Mouse (Mus musculus) small intestine, adult 2 months (tissue): ENCODE results near the gene Cttnbp2nl. TPM values are rescaled to one million over a fixed set of nuclear protein-coding genes. Genes with fewer than 3 reads are reported as not detected.

Experiments used
- H3K27ac ChIP-seq: fragments of 200-500 bp; 2 replicates; pipeline ENCODE4 v1.5.1; 2012; ENCODE audit warnings: low read depth, low read length, control low read depth, inconsistent platforms; ENCODE audit not compliant: insufficient read depth
- H3K27me3 ChIP-seq: fragments of 200-500 bp; 2 replicates; pipeline ENCODE4 v1.6.1; 2012; ENCODE audit warnings: mild to moderate bottlenecking, moderate library complexity, low read length, inconsistent platforms; ENCODE audit not compliant: control insufficient read depth, insufficient read depth
- H3K36me3 ChIP-seq: fragments of 200-500 bp; 2 replicates; pipeline ENCODE4 v1.6.1; 2012; ENCODE audit warnings: mild to moderate bottlenecking, low read length, control low read depth, inconsistent platforms; ENCODE audit not compliant: control insufficient read depth, insufficient read depth
- H3K4me1 ChIP-seq: fragments of 200-500 bp; 2 replicates; pipeline ENCODE4 v1.6.1; 2012; ENCODE audit warnings: low read length, inconsistent platforms, mixed read lengths; ENCODE audit not compliant: control insufficient read depth, insufficient read depth, insufficient read length
- H3K4me3 ChIP-seq: fragments of 200-500 bp; 2 replicates; pipeline ENCODE4 v1.5.1; 2012; ENCODE audit warnings: low read depth, mild to moderate bottlenecking, control low read depth, inconsistent platforms, low read length, moderate library complexity
- CTCF ChIP-seq: fragments of 200-500 bp; IDR thresholded peaks from 2 replicates; pipeline ENCODE4 v1.5.1; 2012; ENCODE audit warnings: low read depth, mild to moderate bottlenecking, control low read depth, inconsistent platforms, low read length, moderate library complexity, mixed read lengths; ENCODE audit not compliant: insufficient replicate concordance, insufficient read length; ENCODE audit errors: extremely low read depth
- POLR2A ChIP-seq: fragments of 200-500 bp; IDR thresholded peaks from 2 replicates; pipeline ENCODE4 v1.6.1; 2012; ENCODE audit warnings: low read depth, mild to moderate bottlenecking, control low read depth, inconsistent platforms, low read length, moderate library complexity
- WGBS: fragments of 180-500 bp; shearing (Covaris S2); methylation state at CpG from one replicate; pipeline ENCODE4 v1.1.7; 2018; 5-methylcytosine and 5-hydroxymethylcytosine counted together
- polyA plus RNA-seq: library from polyadenylated mRNA; depleted of rRNA; stranded (reverse); fragments of >200 nt; gene quantifications from 2 replicates; pipeline ENCODE4 v1.2.3, GENCODE M21; 2012

Gene Cttnbp2nl
- polyA plus RNA-seq, 1 experiment: 2.9 TPM

DNA sequence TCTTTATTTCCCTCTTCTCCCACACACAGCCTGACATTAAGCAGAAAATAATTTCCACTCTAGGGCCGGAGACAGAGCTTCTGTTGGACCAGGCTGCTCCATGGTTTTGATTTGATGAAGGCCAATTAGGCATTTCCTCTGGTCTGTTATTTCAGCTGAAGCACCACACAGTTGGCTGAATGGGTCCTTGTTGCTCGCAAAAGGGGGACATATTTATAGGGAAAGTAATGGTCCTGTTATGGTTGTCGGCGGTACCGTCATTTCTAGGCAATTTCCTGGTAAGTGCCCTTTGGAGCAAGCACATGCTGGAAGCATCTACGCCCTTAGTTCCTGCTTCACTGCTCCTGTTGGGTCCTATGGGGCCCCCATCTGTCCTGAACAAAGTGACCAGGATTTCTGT lies 8.0 kb upstream of the Cttnbp2nl start:
- no peaks in the 10 kb centered on the region for H3K4me1 ChIP-seq
- H3K27me3 ChIP-seq: no peaks in the 10 kb centered on the region
- no peaks in the 10 kb centered on the region for H3K36me3 ChIP-seq
- H3K27ac ChIP-seq: no peak overlapping the region
- TF ChIP-seq CTCF: no peak
- TF ChIP-seq POLR2A: no peak
- H3K4me3 ChIP-seq: no peak overlapping the region
- WGBS: 51% methylated on average over 6 of the region's 6 CpGs

DNA sequence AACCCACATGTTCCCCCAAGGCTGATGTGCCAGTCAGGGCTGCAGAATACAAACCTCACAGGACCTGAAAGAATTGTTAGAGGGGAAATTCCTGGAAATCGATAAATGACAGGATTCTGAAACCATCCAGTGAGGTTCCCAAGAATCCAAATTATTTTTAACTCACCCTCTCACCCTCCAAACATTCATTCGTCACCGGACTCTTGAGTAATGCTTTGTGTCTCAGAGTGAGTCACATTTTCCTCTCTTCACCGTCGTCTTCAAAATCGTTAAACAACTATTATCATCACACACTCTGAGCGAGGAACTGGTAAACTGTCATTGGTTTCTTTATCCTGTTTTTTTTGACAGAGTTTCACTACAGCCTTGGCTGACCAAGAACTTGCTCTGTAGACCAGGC lies 7.0 kb upstream of the Cttnbp2nl start:
- Histone ChIP-seq H3K4me1 (no peaks in the 10 kb centered on the region), H3K4me3 (no peak overlapping the region), H3K27me3 (no peaks in the 10 kb centered on the region), H3K27ac (no peak overlapping the region), H3K36me3 (no peaks in the 10 kb centered on the region)
- no peak for TF ChIP-seq CTCF
- no peak for TF ChIP-seq POLR2A
- 59% methylated on average over 7 of the region's 7 CpGs for WGBS

DNA sequence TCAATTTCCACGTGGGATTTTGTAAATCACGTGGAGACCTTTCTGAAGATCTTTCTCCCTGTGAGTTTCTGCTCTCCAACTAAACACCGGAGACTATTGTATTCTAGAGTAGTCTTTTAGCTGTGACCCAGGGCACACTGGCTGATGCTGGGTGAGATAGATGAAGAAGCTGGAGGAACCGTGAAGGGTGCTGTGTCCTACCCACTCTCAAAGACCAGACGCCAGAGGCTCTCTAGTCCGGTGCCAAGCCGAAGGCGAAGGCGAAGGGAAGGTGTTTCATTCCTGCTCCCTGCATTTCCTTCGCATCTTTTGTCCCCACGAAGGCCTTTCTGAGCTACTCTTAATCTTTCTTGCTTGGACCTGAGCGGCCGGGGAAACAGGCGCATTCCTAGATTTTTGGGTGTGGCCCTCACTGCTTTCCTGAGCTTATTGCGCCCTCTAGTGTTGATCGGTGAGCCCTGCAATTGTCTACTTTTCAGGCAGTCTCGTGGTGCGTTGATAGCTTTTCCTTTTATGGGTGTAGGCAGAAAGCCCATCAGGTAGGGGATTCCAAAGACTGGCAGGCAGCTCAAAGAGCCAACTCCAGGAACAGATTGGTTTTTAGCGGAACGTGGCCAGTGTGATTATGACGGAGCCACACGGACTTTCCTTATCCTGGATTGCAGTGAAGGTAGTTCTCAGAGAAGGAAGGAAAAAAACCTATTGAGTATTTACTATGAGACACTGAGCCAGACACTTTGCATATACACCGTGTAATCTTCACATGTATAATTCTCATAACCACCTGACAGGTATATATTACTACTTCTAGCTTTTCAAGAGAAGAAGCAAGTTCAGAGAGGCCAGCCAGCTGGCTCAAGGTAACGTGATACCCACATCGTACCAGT lies 5.9 kb upstream of the Cttnbp2nl start:
- Histone ChIP-seq H3K36me3 (no peaks in the 10 kb centered on the region), H3K27ac (no peak overlapping the region), H3K27me3 (no peaks in the 10 kb centered on the region), H3K4me3 (peak overlapping the region; percentile 30), H3K4me1 (no peaks in the 10 kb centered on the region; the same call in 1 of the 2 replicates)
- TF ChIP-seq CTCF (peak; percentile 91; the same call in 1 of the 2 replicates), POLR2A (no peak)
- WGBS: 13% methylated on average over 25 of the region's 25 CpGs

DNA sequence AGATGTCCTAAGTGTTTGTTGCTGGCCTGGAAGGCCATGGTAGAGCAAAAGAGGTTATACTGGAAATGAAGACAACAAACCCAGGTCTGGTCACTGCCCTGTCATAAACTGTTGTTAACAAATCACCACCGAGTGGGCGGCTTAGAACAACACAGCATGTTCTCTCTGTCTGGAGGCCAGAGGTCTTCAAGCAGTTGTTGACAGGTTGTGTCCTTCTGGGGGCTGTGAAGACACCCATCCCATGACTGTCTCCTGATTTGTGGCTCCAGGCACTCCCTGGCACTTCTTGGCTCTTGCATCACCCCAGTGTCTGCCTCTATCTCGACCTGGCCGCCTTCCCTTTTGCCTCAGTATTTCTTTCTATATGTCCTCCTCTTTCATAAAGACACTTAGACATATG lies 2.7 kb upstream of the Cttnbp2nl start:
- TF ChIP-seq POLR2A: no peak
- no peak for TF ChIP-seq CTCF
- H3K27me3 ChIP-seq: no peaks in the 10 kb centered on the region
- H3K36me3 ChIP-seq: no peaks in the 10 kb centered on the region
- H3K4me3 ChIP-seq: no peak overlapping the region
- WGBS: 60% methylated on average over 4 of the region's 4 CpGs
- H3K27ac ChIP-seq: peak overlapping the region; percentile 68
- H3K4me1 ChIP-seq: no peaks in the 10 kb centered on the region; the same call in 1 of the 2 replicates

DNA sequence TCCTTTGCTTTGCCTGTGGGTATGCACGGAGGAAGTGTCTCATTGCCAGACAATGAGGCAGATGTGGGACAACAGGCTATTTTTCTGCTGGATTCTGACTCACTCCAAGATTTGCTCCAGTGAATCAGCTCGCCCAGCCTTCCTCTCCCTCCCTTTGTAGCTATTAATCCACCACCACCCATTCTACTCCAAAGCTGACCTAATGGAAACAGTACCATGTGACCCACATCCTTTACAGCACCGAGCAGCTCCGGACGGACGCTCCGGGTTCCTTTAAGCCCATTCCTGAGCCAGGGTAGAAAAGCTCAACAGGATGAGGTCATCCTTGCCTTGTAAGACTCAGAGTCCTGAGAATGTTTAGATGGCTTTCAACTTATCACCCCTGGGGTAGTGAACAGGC lies 2.0 kb upstream of the Cttnbp2nl start:
- TF ChIP-seq POLR2A (no peak), CTCF (no peak)
- peak overlapping the region; percentile 74 for H3K27ac ChIP-seq
- H3K4me3 ChIP-seq: no peak overlapping the region
- H3K4me1 ChIP-seq: peaks cover 1% of the 10 kb centered on the region; the same call in 1 of the 2 replicates
- no peaks in the 10 kb centered on the region for H3K27me3 ChIP-seq
- WGBS: 48% methylated on average over 7 of the region's 7 CpGs
- no peaks in the 10 kb centered on the region for H3K36me3 ChIP-seq

DNA sequence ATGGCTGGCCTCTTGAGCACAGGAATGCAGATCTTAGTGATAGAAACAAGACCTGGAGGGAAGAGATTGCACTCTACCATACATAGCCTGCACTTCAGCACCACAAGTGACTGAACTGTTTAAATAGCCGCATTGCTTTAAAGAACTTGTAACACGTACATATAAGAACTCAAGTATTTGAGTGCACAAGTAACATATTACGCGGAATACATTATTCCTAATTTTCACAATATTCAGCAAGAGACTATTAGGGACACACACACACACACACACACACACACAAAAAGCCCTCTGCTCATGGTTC lies 704 bp upstream of the Cttnbp2nl start:
- H3K4me3 ChIP-seq: no peak overlapping the region
- 54% methylated on average over 4 of the region's 4 CpGs for WGBS
- H3K4me1 ChIP-seq: peaks cover 1% of the 10 kb centered on the region; the same call in 1 of the 2 replicates
- no peaks in the 10 kb centered on the region for H3K36me3 ChIP-seq
- no peak for TF ChIP-seq CTCF
- TF ChIP-seq POLR2A: no peak
- H3K27me3 ChIP-seq: no peaks in the 10 kb centered on the region
- no peak overlapping the region for H3K27ac ChIP-seq

DNA sequence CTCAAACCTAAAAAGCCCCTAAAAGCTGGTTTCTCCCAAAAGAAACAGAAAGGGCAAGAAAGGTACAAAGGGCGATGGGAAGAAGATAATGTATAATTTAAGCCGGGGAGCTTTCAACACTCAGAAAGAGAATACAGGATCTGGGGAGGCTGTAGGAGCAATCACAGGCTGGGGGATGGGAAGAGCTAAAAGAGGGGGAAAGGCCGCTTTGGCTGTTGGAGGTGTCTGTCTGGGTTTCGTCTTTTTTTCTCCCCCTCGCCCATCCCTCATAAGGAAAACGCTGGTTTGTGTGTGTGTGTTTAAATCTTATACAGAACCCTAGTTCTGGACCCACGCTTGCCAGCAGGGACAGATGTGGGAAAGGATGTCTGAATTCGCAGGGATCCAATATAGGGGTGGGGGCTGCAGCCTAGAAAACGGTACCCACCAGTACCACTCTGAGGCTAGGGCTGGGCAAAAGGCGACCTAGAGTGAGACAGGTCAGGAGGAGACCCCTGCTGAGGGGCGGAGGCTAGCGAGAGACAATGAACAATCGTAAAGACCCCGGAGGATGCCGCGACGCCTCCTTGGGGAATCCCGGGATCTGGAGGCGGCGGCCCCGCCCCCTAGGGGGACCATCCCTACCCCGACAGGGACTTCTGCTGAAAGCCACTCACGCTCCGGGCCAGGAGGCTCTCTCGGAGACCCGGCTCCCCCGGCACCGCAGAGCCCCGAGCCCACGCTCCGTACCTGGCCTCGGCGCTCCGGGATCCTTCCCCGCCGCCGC lies 592 bp downstream of the Cttnbp2nl start:
- Histone ChIP-seq H3K27me3 (no peaks in the 10 kb centered on the region), H3K4me1 (peaks cover 6% of the 10 kb centered on the region), H3K36me3 (no peaks in the 10 kb centered on the region), H3K27ac (peak overlapping the region; percentile 95), H3K4me3 (peak overlapping the region; percentile 87)
- WGBS: 1% methylated on average over 37 of the region's 37 CpGs
- TF ChIP-seq CTCF (no peak), POLR2A (no peak)
